Mouse (Mus musculus) lung, embryonic 15.5 days (tissue): ENCODE data around the gene Trim32. TPM values are rescaled to one million over a fixed set of nuclear protein-coding genes. Genes with fewer than 3 reads are reported as not detected.

Experiments used
- ATAC-seq: fragments of 200-750 bp; cut with Nextera tagmentation; 2 replicates; pipeline ENCODE4 v1.8.0; 2017; ENCODE audit warnings: moderate number of reproducible peaks, borderline replicate concordance; ENCODE audit not compliant: low FRiP score, low TSS enrichment; ENCODE audit errors: extremely low read depth
- H3K27ac ChIP-seq: fragments of 300-500 bp; sonication (generic); 2 replicates; pipeline ENCODE4 v1.5.1; 2015; ENCODE audit warnings: moderate library complexity, mild to moderate bottlenecking, inconsistent platforms
- H3K27me3 ChIP-seq: fragments of 300-500 bp; sonication (generic); 2 replicates; pipeline ENCODE4 v1.6.1; 2015; ENCODE audit warnings: inconsistent platforms
- H3K36me3 ChIP-seq: fragments of 300-500 bp; sonication (generic); 2 replicates; pipeline ENCODE4 v1.6.1; 2015; ENCODE audit warnings: inconsistent platforms
- H3K4me1 ChIP-seq: fragments of 300-500 bp; sonication (generic); 2 replicates; pipeline ENCODE4 v1.6.1; 2015; ENCODE audit warnings: inconsistent platforms
- H3K4me2 ChIP-seq: fragments of 300-500 bp; sonication (generic); 2 replicates; pipeline ENCODE4 v1.6.1; 2015; ENCODE audit warnings: inconsistent platforms, mild to moderate bottlenecking, moderate library complexity
- H3K4me3 ChIP-seq: fragments of 300-500 bp; sonication (generic); 2 replicates; pipeline ENCODE4 v1.5.1; 2015; ENCODE audit warnings: mild to moderate bottlenecking, inconsistent platforms
- H3K9ac ChIP-seq: fragments of 300-500 bp; sonication (generic); 2 replicates; pipeline ENCODE4 v1.6.1; 2015; ENCODE audit warnings: inconsistent platforms
- H3K9me3 ChIP-seq: fragments of 300-500 bp; sonication (generic); 2 replicates; pipeline ENCODE4 v1.6.1; 2016; ENCODE audit warnings: inconsistent platforms
- WGBS: fragments of 180-500 bp; shearing (Covaris S2); methylation state at CpG from one replicate; pipeline ENCODE4 v1.1.7; 2015; 5-methylcytosine and 5-hydroxymethylcytosine counted together
- polyA plus RNA-seq: library from polyadenylated mRNA; unstranded; fragments of >200 nt; fragmentation: Nextera tagmentation; extraction: Ambion mirVana; gene quantifications from 2 replicates; pipeline ENCODE4 v1.2.1, GENCODE M21; 2015

Trim32 gene
- polyA plus RNA-seq, 1 experiment from 2014 or later: 46.2 TPM

DNA sequence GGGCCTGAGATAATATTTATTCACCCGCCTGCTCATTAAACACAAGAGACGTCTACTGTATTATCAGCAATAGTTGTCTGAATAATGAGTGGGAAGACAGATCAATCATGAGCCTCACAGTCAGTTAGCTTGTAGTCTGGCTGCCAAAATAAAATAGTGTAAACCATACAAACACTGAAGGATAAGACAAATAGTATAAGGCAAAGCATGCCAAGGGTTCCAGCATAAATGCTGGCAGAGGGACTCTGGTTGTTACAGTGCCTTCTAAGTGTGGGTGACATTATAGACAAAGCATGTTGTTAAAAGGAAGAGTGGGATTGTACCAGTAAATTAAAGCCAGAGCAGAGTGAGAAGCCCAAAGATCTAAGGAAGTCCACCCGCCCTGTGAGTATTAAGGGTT lies 15.3 kb downstream of the Trim32 start:
- peak; percentile 70; the same call in 1 of the 2 replicates for ATAC-seq
- Histone ChIP-seq H3K9ac (no peak overlapping the region), H3K9me3 (no peaks in the 10 kb centered on the region), H3K4me3 (no peak overlapping the region), H3K4me1 (peaks cover 7% of the 10 kb centered on the region; the same call in 1 of the 2 replicates), H3K4me2 (no peak overlapping the region), H3K36me3 (peaks cover 22% of the 10 kb centered on the region), H3K27ac (no peak overlapping the region), H3K27me3 (no peaks in the 10 kb centered on the region)
- 58% methylated on average over 3 of the region's 3 CpGs for WGBS

DNA sequence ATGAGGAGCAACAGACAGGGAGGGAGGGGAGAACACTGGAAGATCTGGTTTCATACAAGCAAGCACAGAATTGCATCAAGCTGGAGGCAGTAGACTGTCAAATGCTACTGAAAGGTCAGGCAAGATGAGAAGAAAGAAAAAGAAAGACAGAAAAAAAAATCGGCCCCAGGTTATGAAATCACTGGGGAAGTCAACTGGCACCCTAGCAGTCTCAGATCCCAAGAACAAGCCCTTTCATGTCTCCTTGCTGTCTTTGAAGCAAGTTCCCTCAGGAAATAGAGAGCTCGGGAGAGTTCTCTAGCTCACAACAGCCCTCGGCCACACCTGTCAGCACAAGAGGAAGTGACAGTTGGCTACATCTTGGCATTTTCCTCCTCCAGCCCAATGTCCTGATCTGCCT lies 33.4 kb downstream of the Trim32 start:
- Histone ChIP-seq H3K9ac (no peak overlapping the region), H3K9me3 (no peaks in the 10 kb centered on the region), H3K36me3 (no peaks in the 10 kb centered on the region), H3K27me3 (no peaks in the 10 kb centered on the region), H3K4me1 (no peaks in the 10 kb centered on the region), H3K4me2 (no peak overlapping the region), H3K4me3 (no peak overlapping the region), H3K27ac (no peak overlapping the region)
- WGBS: 63% methylated on average over 3 of the region's 3 CpGs
- no peak for ATAC-seq

DNA sequence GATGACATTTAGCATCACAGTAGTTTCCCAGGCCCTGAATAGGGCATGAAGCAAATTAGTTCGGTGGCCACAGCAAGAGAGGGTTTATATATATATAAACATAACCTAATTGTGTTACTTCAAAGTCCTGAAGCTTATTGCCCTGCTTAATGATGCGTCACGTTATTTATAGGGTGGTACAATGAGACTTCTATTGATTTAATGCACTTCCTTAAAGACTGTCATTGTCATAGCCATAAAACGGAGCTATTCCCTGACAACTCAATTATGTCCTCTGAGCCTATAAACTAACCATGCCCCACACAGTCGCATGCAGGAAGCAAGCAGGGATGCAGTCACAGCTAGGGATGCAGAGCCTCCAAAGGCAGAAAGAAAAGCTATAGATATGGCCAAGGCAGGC lies 37.8 kb downstream of the Trim32 start:
- H3K36me3 ChIP-seq: no peaks in the 10 kb centered on the region
- 56% methylated on average over 5 of the region's 5 CpGs for WGBS
- no peak overlapping the region for H3K4me2 ChIP-seq
- no peak for ATAC-seq
- no peaks in the 10 kb centered on the region for H3K4me1 ChIP-seq
- H3K9ac ChIP-seq: no peak overlapping the region
- no peaks in the 10 kb centered on the region for H3K27me3 ChIP-seq
- H3K9me3 ChIP-seq: no peaks in the 10 kb centered on the region
- no peak overlapping the region for H3K4me3 ChIP-seq
- no peak overlapping the region for H3K27ac ChIP-seq

DNA sequence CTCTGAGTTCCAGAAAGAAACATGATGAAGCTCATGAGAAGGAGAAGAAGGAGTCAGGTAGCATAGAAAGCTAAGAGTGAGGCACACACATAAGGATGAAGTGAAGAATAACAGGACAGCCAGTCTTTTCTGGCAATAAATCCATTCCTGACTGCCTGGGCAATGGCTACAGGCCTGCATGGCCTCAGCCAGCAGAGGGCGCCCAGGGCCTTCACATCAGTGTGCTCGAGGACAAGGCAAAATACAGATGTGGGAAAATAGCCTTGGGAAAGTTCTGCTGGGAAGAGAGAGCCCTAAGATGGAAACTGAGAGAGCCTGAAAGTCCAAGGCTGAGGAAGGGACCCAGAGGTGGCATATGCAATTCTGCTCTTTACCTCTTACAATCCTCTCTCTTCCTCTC lies 49.9 kb downstream of the Trim32 start:
- H3K4me1 ChIP-seq: no peaks in the 10 kb centered on the region

DNA sequence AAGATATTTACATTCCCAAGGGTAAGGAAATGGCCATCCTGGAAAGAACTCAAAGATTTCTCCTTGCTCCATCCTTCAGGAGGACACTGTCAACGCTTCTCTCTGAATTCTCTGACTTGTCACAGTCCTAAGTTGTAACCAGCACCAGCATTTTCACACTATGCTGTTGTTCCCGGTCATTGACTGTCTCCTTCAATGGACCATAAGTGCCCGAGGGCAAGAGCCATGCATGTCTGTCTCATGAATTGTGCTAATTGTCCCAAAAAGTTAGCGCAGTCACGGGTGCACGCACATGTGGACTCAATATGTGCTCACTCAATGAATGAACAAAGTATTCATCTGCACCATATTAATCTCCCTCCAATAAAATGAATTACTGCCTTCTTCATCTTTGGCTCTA lies 58.4 kb downstream of the Trim32 start:
- no peak for ATAC-seq
- no peaks in the 10 kb centered on the region for H3K36me3 ChIP-seq
- H3K9ac ChIP-seq: no peak overlapping the region
- H3K4me2 ChIP-seq: no peak overlapping the region
- H3K4me1 ChIP-seq: no peaks in the 10 kb centered on the region
- H3K27me3 ChIP-seq: no peaks in the 10 kb centered on the region
- 78% methylated on average over 6 of the region's 6 CpGs for WGBS
- no peaks in the 10 kb centered on the region for H3K9me3 ChIP-seq
- H3K27ac ChIP-seq: no peak overlapping the region
- no peak overlapping the region for H3K4me3 ChIP-seq

More for the DNA sequence above, 49.9 kb downstream of the Trim32 start:
- Histone ChIP-seq H3K4me3 (no peak overlapping the region), H3K9me3 (no peaks in the 10 kb centered on the region), H3K27ac (no peak overlapping the region), H3K9ac (no peak overlapping the region), H3K36me3 (no peaks in the 10 kb centered on the region), H3K4me2 (no peak overlapping the region), H3K27me3 (no peaks in the 10 kb centered on the region)
- ATAC-seq: peak; percentile 65; the same call in 1 of the 2 replicates
- WGBS: 0% methylated on average over 2 of the region's 2 CpGs
